Mouse (Mus musculus) small intestine, adult 2 months (tissue): ENCODE measurements around the gene Sacs. TPM values are rescaled to one million over a fixed set of nuclear protein-coding genes. Genes with fewer than 3 reads are reported as not detected.

Experiments
- H3K27ac ChIP-seq: fragments of 200-500 bp; 2 replicates; pipeline ENCODE4 v1.5.1; 2012; ENCODE audit warnings: low read depth, low read length, control low read depth, inconsistent platforms; ENCODE audit not compliant: insufficient read depth
- H3K27me3 ChIP-seq: fragments of 200-500 bp; 2 replicates; pipeline ENCODE4 v1.6.1; 2012; ENCODE audit warnings: mild to moderate bottlenecking, moderate library complexity, low read length, inconsistent platforms; ENCODE audit not compliant: control insufficient read depth, insufficient read depth
- H3K36me3 ChIP-seq: fragments of 200-500 bp; 2 replicates; pipeline ENCODE4 v1.6.1; 2012; ENCODE audit warnings: mild to moderate bottlenecking, low read length, control low read depth, inconsistent platforms; ENCODE audit not compliant: control insufficient read depth, insufficient read depth
- H3K4me1 ChIP-seq: fragments of 200-500 bp; 2 replicates; pipeline ENCODE4 v1.6.1; 2012; ENCODE audit warnings: low read length, inconsistent platforms, mixed read lengths; ENCODE audit not compliant: control insufficient read depth, insufficient read depth, insufficient read length
- H3K4me3 ChIP-seq: fragments of 200-500 bp; 2 replicates; pipeline ENCODE4 v1.5.1; 2012; ENCODE audit warnings: low read depth, mild to moderate bottlenecking, control low read depth, inconsistent platforms, low read length, moderate library complexity
- CTCF ChIP-seq: fragments of 200-500 bp; IDR thresholded peaks from 2 replicates; pipeline ENCODE4 v1.5.1; 2012; ENCODE audit warnings: low read depth, mild to moderate bottlenecking, control low read depth, inconsistent platforms, low read length, moderate library complexity, mixed read lengths; ENCODE audit not compliant: insufficient replicate concordance, insufficient read length; ENCODE audit errors: extremely low read depth
- POLR2A ChIP-seq: fragments of 200-500 bp; IDR thresholded peaks from 2 replicates; pipeline ENCODE4 v1.6.1; 2012; ENCODE audit warnings: low read depth, mild to moderate bottlenecking, control low read depth, inconsistent platforms, low read length, moderate library complexity
- WGBS: fragments of 180-500 bp; shearing (Covaris S2); methylation state at CpG from one replicate; pipeline ENCODE4 v1.1.7; 2018; 5-methylcytosine and 5-hydroxymethylcytosine counted together
- polyA plus RNA-seq: library from polyadenylated mRNA; depleted of rRNA; stranded (reverse); fragments of >200 nt; gene quantifications from 2 replicates; pipeline ENCODE4 v1.2.3, GENCODE M21; 2012

The Sacs gene
- polyA plus RNA-seq, 1 experiment: 0.16 TPM

DNA sequence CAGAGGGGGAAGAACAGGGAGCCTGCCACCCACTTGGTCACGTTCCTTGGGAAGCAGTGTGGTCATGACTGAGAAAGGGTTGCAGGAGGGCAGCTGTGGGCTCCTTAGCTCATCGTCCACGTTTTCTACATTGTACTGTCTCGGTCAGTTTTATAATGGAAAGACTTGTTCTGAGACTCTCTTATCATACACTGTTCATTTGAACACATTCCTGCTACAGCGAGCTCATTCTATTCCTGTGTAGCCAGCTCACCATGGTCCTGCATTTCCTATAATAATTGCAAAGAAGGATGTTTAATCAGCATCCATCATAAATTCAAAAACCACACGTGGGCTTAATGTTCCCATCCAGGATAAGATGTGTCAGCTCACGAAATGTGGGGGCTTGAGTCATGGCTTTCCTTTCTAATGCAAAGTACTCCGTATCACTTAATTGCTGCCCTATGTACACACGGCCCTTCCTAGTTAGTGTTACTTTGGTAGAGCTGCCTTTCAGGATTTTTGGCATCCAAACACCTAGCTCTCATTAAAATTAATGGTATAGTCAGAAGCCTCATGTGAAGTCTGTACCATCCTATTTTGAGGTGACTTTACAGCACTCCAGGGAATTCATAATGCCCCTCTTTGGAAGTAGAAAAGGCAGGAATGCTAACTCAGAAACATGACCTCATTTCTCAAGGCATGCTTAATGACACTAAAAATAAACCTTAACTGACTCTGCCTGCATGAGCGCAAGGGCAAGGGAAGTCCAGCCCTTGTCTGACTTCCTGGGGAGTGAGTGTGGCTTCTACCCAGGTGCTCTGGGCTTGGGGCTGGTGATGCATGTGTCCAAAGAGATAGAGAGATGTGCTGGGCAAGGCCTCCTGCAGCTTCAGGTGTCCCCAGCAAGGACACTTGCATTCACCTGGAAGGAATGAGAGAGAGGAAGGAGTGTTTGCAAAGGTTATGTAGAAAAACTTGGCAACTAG, 23.4 kb downstream of the Sacs start:
- Histone ChIP-seq H3K4me1 (no peaks in the 10 kb centered on the region), H3K27ac (no peak overlapping the region), H3K27me3 (no peaks in the 10 kb centered on the region), H3K36me3 (no peaks in the 10 kb centered on the region), H3K4me3 (no peak overlapping the region)
- TF ChIP-seq POLR2A: no peak
- 46% methylated on average over 10 of the region's 10 CpGs for WGBS

- WGBS: 79% methylated on average over 3 of the region's 3 CpGs
- TF ChIP-seq POLR2A (no peak), CTCF (no peak)
- no peak overlapping the region for H3K4me3 ChIP-seq
- no peaks in the 10 kb centered on the region for H3K27me3 ChIP-seq
- H3K27ac ChIP-seq: no peak overlapping the region
- H3K36me3 ChIP-seq: no peaks in the 10 kb centered on the region
- H3K4me1 ChIP-seq: no peaks in the 10 kb centered on the region
Observed at GRCm38 (mm10) chr14:61164461-61164860, 26.2 kb downstream of the Sacs start.

GRCm38 (mm10) chr14:61165929-61166328, 27.7 kb downstream of the Sacs start:
- Histone ChIP-seq H3K4me1 (no peaks in the 10 kb centered on the region), H3K27me3 (no peaks in the 10 kb centered on the region), H3K36me3 (no peaks in the 10 kb centered on the region), H3K4me3 (no peak overlapping the region), H3K27ac (no peak overlapping the region)
- WGBS: 83% methylated on average over 9 of the region's 9 CpGs
- TF ChIP-seq CTCF: no peak
- TF ChIP-seq POLR2A: no peak

GRCm38 (mm10) chr14:61171261-61171970, 33.2 kb downstream of the Sacs start:
- no peaks in the 10 kb centered on the region for H3K36me3 ChIP-seq
- TF ChIP-seq CTCF (no peak), POLR2A (no peak)
- H3K4me1 ChIP-seq: peaks cover 3% of the 10 kb centered on the region
- 79% methylated on average over 5 of the region's 5 CpGs for WGBS
- H3K27me3 ChIP-seq: no peaks in the 10 kb centered on the region
- no peak overlapping the region for H3K4me3 ChIP-seq
- H3K27ac ChIP-seq: no peak overlapping the region

- peak overlapping the region; percentile 9; the same call in 1 of the 2 replicates for H3K27ac ChIP-seq
- WGBS: under 1% methylated on average over 52 of the region's 52 CpGs
Observed at GRCm38 (mm10) chr14:61172548-61173158, 34.4 kb downstream of the Sacs start.

DNA sequence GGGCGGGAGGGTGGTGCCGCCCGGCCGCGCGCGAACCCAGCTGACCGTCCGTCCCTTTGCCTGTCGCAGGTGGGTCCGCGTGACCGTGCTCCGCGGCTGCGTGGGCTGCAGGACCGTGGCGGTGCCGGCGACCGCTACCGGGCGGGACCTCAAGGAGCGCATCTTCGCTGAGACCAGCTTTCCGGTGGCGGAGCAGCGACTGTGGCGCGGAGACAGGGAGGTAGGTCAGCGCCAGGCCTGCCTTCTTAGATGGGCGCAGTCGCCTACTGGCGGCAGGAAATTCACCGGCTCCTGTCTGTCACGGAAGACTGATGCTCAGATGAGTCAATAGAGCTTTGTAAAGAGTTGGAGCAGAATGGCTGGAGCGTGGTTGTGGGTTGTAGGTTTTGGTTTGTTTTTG, 35.0 kb downstream of the Sacs start:
- WGBS: under 1% methylated on average over 36 of the region's 37 CpGs
- H3K27me3 ChIP-seq: no peaks in the 10 kb centered on the region
- H3K4me3 ChIP-seq: peak overlapping the region; percentile 74
- TF ChIP-seq CTCF (no peak), POLR2A (no peak; the same call in 1 of the 2 replicates)
- no peaks in the 10 kb centered on the region for H3K36me3 ChIP-seq
- peaks cover 3% of the 10 kb centered on the region for H3K4me1 ChIP-seq
- peak overlapping the region; percentile 9; the same call in 1 of the 2 replicates for H3K27ac ChIP-seq

More at GRCm38 (mm10) chr14:61172548-61173158, 34.4 kb downstream of the Sacs start:
- peak overlapping the region; percentile 74 for H3K4me3 ChIP-seq
- H3K27me3 ChIP-seq: no peaks in the 10 kb centered on the region
- no peaks in the 10 kb centered on the region for H3K36me3 ChIP-seq
- no peak for TF ChIP-seq CTCF
- TF ChIP-seq POLR2A: no peak; the same call in 1 of the 2 replicates
- peaks cover 3% of the 10 kb centered on the region for H3K4me1 ChIP-seq
